Mouse (Mus musculus): Measurements from ENCODE around the gene Gm20388. TPM values are rescaled to one million over a fixed set of nuclear protein-coding genes. Genes with fewer than 3 reads are reported as not detected.

The Gm20388 gene
- total RNA-seq, 2 experiments from 2014 or later = not detected

GRCm38 (mm10) chr8:122987255-122987654 is 3076.6 kb downstream of the Gm20388 start:
- DNase-seq (ENCODE audit: low spot score in 2 of 2) = no peak

- DNase-seq (ENCODE audit: low spot score in 2 of 2) = no peak
Observed at GRCm38 (mm10) chr8:122988955-122989354, 3078.3 kb downstream of the Gm20388 start.

GRCm38 (mm10) chr8:122989976-122990375 is 3079.3 kb downstream of the Gm20388 start:
- DNase-seq (ENCODE audit: low spot score in 2 of 2) = no peak

- DNase-seq (ENCODE audit: low spot score in 2 of 2) = no peak
Observed at GRCm38 (mm10) chr8:122991368-122991767, 3080.7 kb downstream of the Gm20388 start.

- DNase-seq (ENCODE audit: low spot score in 2 of 2) = no peak
Observed at GRCm38 (mm10) chr8:122992296-122992695, 3081.7 kb downstream of the Gm20388 start.

- no peak for DNase-seq (ENCODE audit: low spot score in 2 of 2)
Observed at GRCm38 (mm10) chr8:122993031-122993430, 3082.4 kb downstream of the Gm20388 start.

- no peak for DNase-seq (ENCODE audit: low spot score in 2 of 2)
Observed at GRCm38 (mm10) chr8:122993740-122994139, 3083.1 kb downstream of the Gm20388 start.

GRCm38 (mm10) chr8:122997963-122998362 is 3087.3 kb downstream of the Gm20388 start:
- no peak for DNase-seq (ENCODE audit: low spot score in 2 of 2)

- no peak for DNase-seq (ENCODE audit: low spot score in 2 of 2)
Observed at GRCm38 (mm10) chr8:123000311-123000710, 3089.7 kb downstream of the Gm20388 start.

- DNase-seq (ENCODE audit: low spot score in 2 of 2) = no peak
Observed at GRCm38 (mm10) chr8:123004033-123004922, 3093.6 kb downstream of the Gm20388 start.

- DNase-seq (ENCODE audit: low spot score in 2 of 2) = no peak
Observed at GRCm38 (mm10) chr8:123005328-123005727, 3094.7 kb downstream of the Gm20388 start.

GRCm38 (mm10) chr8:123005805-123006204 is 3095.2 kb downstream of the Gm20388 start:
- DNase-seq (ENCODE audit: low spot score in 2 of 2) = no peak

GRCm38 (mm10) chr8:123011321-123011720 is 3100.7 kb downstream of the Gm20388 start:
- DNase-seq (ENCODE audit: low spot score in 2 of 2) = no peak

GRCm38 (mm10) chr8:123014429-123014828 is 3103.8 kb downstream of the Gm20388 start:
- no peak for DNase-seq (ENCODE audit: low spot score in 2 of 2)

- no peak for DNase-seq (ENCODE audit: low spot score in 2 of 2)
Observed at GRCm38 (mm10) chr8:123015074-123015473, 3104.4 kb downstream of the Gm20388 start.

GRCm38 (mm10) chr8:123017143-123017542 is 3106.5 kb downstream of the Gm20388 start:
- no peak for DNase-seq (ENCODE audit: low spot score in 2 of 2)

- no peak for DNase-seq (ENCODE audit: low spot score in 2 of 2)
Observed at GRCm38 (mm10) chr8:123018484-123019164, 3108.0 kb downstream of the Gm20388 start.

- DNase-seq (ENCODE audit: low spot score in 2 of 2) = no peak
Observed at GRCm38 (mm10) chr8:123020084-123020483, 3109.4 kb downstream of the Gm20388 start.

GRCm38 (mm10) chr8:123020859-123021258 is 3110.2 kb downstream of the Gm20388 start:
- DNase-seq (ENCODE audit: low spot score in 2 of 2) = no peak

GRCm38 (mm10) chr8:123021259-123021658 is 3110.6 kb downstream of the Gm20388 start:
- no peak for DNase-seq (ENCODE audit: low spot score in 2 of 2)

GRCm38 (mm10) chr8:123022727-123023126 is 3112.1 kb downstream of the Gm20388 start:
- no peak for DNase-seq (ENCODE audit: low spot score in 2 of 2)

- DNase-seq (ENCODE audit: low spot score in 2 of 2) = no peak
Observed at GRCm38 (mm10) chr8:123024226-123024625, 3113.6 kb downstream of the Gm20388 start.
